Mouse (Mus musculus): ENCODE data around the gene Ankrd33b.

GRCm38 (mm10) chr15:31294311-31294710 is 73.2 kb downstream of the Ankrd33b start:
- no peak for TF ChIP-seq EP300 (IDR thresholded peaks at IDR 0.05; ENCODE audit: low read depth)
- TF ChIP-seq CTCF (IDR thresholded peaks at IDR 0.05; ENCODE audit: low read depth) = no peak

All from heart, postnatal 0 days (tissue).